Mouse (Mus musculus): ENCODE measurements around the gene Hmgcl.

DNA sequence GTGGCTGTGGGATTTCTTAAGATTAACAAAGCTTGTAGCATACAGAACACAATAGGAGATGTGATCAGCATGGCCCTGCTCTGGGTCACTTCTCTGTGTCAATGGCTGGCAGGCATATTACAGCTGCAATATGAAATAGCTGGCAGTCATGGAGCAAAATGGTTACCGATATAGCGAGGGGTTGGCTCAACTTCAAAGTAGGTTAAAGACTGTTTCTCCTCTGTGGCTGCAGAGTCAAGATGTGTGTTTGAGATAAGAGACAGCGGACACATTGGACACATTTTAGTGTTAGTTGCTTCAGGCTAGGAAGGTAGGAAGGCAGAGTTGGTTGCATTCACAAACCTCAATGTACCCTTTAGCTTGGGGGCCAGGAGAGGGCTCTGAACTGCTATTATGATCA is 39.6 kb upstream of the Hmgcl start:
- TF ChIP-seq CTCF (IDR thresholded peaks at IDR 0.05): no peak
- TF ChIP-seq POLR2A (IDR thresholded peaks at IDR 0.05; ENCODE audit: insufficient read depth, low read depth, low read length): no peak
- TF ChIP-seq EP300 (IDR thresholded peaks at IDR 0.05; ENCODE audit: insufficient read depth, low read depth, low read length): no peak

All from heart, adult 2 months (tissue).